Mouse (Mus musculus) embryonic facial prominence, embryonic 11.5 days (tissue): ENCODE data around the gene Ceacam1. TPM values are rescaled to one million over a fixed set of nuclear protein-coding genes. Genes with fewer than 3 reads are reported as not detected.

Experiments
- ATAC-seq: fragments of 200-750 bp; cut with Nextera tagmentation; replicated peaks from 2 replicates; pipeline ENCODE4 v1.8.0; 2017; ENCODE audit warnings: low read depth; ENCODE audit not compliant: insufficient number of reproducible peaks, low FRiP score, low TSS enrichment
- DNase-seq: peaks from one replicate; pipeline ENCODE4 v3.0.0-alpha.2; 2015; ENCODE audit warnings: low spot score
- H3K27ac ChIP-seq: fragments of 300-500 bp; sonication (generic); replicated peaks from 2 replicates; pipeline ENCODE4 v1.5.1; 2014; ENCODE audit warnings: mild to moderate bottlenecking, low read depth, low read length, control low read depth
- H3K27me3 ChIP-seq: fragments of 300-500 bp; sonication (generic); 2 replicates; pipeline ENCODE4 v1.6.1; 2014; ENCODE audit warnings: mild to moderate bottlenecking, low read length, moderate library complexity, mixed read lengths; ENCODE audit not compliant: control insufficient read depth, insufficient read depth
- H3K36me3 ChIP-seq: fragments of 300-500 bp; sonication (generic); replicated peaks from 2 replicates; pipeline ENCODE4 v1.6.1; 2014; ENCODE audit warnings: low read depth, mild to moderate bottlenecking, low read length, moderate library complexity, mixed read lengths; ENCODE audit not compliant: control insufficient read depth, insufficient read depth
- H3K4me1 ChIP-seq: fragments of 300-500 bp; sonication (generic); 2 replicates; pipeline ENCODE4 v1.6.1; 2014; ENCODE audit warnings: low read length, mixed read lengths; ENCODE audit not compliant: control insufficient read depth, insufficient read depth
- H3K4me2 ChIP-seq: fragments of 300-500 bp; sonication (generic); 2 replicates; pipeline ENCODE4 v1.6.1; 2014; ENCODE audit warnings: low read depth, mild to moderate bottlenecking, control low read depth, low read length, moderate library complexity
- H3K4me3 ChIP-seq: fragments of 300-500 bp; sonication (generic); 2 replicates; pipeline ENCODE4 v1.5.1; 2014; ENCODE audit warnings: low read depth, low read length, control low read depth
- H3K9ac ChIP-seq: fragments of 300-500 bp; sonication (generic); replicated peaks from 2 replicates; pipeline ENCODE4 v1.6.1; 2014; ENCODE audit warnings: mild to moderate bottlenecking, control low read depth, low read length
- H3K9me3 ChIP-seq: fragments of 300-500 bp; sonication (generic); replicated peaks from 2 replicates; pipeline ENCODE4 v1.6.1; 2016; ENCODE audit warnings: mild to moderate bottlenecking, low read length, inconsistent platforms, mixed read lengths; ENCODE audit not compliant: control insufficient read depth
- WGBS: fragments of 180-500 bp; shearing (Covaris S2); extraction: QIAGEN DNeasy Blood & Tissue Kit; methylation state at CpG from one replicate; pipeline ENCODE4 v1.1.7; 2014; 5-methylcytosine and 5-hydroxymethylcytosine counted together
- polyA plus RNA-seq: library from polyadenylated mRNA; unstranded; fragments of >200 nt; fragmentation: Nextera tagmentation; extraction: Ambion mirVana; gene quantifications from 2 replicates; pipeline ENCODE4 v1.2.1, GENCODE M21; 2014

Gene Ceacam1
- polyA plus RNA-seq, 1 experiment from 2014 or later = 1.3 TPM

GRCm38 (mm10) chr7:25436704-25437103, 40.7 kb downstream of the Ceacam1 start:
- no peak overlapping the region for H3K4me2 ChIP-seq
- H3K9me3 ChIP-seq = no peaks in the 10 kb centered on the region
- H3K27me3 ChIP-seq = no peaks in the 10 kb centered on the region
- no peak overlapping the region for H3K27ac ChIP-seq
- ATAC-seq = no peak
- WGBS = 81% methylated on average over 2 of the region's 2 CpGs
- no peaks in the 10 kb centered on the region; the same call in 1 of the 2 replicates for H3K4me1 ChIP-seq
- DNase-seq = no peak
- no peak overlapping the region for H3K4me3 ChIP-seq
- H3K9ac ChIP-seq = no peak overlapping the region
- H3K36me3 ChIP-seq = no peaks in the 10 kb centered on the region

- ATAC-seq = no peak
- WGBS = 84% methylated on average over 6 of the region's 6 CpGs
These were observed 41.2 kb downstream of the Ceacam1 start for GRCm38 (mm10) chr7:25436226-25436625.

DNA sequence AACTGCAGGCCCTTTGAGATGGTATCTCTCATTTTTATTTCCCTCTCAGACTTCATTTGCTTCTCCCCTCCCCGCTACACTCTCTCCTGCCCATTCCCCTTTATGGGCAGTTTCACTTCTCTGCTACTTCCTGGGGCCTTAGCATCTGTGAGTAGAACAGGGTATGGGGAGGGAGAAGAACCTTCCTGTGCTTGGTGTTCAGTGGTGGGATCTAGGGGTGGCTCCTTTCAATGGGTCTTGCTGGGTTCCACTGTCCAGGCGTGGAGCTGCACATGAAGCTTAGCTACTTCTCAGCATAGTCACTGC, 41.9 kb downstream of the Ceacam1 start:
- ATAC-seq (no peak), DNase-seq (no peak)
- WGBS = 96% methylated on average over 2 of the region's 2 CpGs
- Histone ChIP-seq H3K27me3 (no peaks in the 10 kb centered on the region), H3K27ac (no peak overlapping the region), H3K9ac (no peak overlapping the region), H3K4me2 (no peak overlapping the region), H3K36me3 (no peaks in the 10 kb centered on the region), H3K4me1 (no peaks in the 10 kb centered on the region; the same call in 1 of the 2 replicates), H3K4me3 (no peak overlapping the region), H3K9me3 (no peaks in the 10 kb centered on the region)

More at GRCm38 (mm10) chr7:25436226-25436625, 41.2 kb downstream of the Ceacam1 start:
- no peak overlapping the region for H3K4me3 ChIP-seq
- H3K9ac ChIP-seq = no peak overlapping the region
- no peaks in the 10 kb centered on the region for H3K9me3 ChIP-seq
- no peaks in the 10 kb centered on the region for H3K36me3 ChIP-seq
- H3K4me2 ChIP-seq = no peak overlapping the region
- no peak overlapping the region for H3K27ac ChIP-seq
- no peaks in the 10 kb centered on the region; the same call in 1 of the 2 replicates for H3K4me1 ChIP-seq
- DNase-seq = no peak
- H3K27me3 ChIP-seq = no peaks in the 10 kb centered on the region

DNA sequence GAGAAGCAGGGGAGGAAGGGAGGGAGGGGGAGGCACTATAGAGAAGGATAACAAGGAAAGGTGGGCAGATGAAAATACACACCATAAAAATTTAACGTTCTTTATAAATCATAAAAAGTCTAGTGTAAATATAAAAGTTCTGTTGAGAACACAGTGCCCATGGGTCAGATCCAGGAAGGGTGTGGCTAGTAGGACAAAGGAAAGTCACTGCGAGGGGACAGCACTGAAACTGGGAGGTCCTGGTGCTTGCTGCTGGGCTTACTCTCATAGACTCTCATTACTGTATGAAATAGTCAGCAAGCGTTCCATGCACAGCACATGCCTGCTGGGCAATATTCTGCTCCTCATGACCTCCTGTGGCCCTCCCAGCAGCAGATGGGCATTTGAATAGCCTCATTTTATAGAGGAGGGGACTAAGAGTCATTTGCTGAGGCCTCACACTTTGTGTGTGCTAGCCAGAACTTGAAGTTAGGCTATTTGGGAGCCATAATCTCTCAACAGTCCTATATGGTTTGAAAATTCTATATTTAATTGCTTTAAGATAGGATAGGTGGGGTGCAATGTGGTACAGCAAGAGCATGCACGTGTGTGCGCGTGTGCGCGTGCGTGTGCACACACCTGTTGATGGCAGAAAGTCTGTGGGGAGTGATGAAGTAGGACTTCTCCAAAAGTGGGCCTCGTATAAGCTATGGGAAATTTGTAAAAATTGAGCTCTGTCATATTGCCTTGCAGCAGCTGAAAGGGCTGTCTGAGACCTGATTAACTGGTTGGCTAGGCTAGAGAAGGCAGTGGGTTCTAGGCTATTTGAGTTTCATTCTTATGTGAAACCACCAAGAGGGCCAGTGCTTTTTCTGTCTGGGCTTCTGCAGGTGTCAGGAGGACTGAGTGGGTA, 42.5 kb downstream of the Ceacam1 start:
- Histone ChIP-seq H3K36me3 (no peaks in the 10 kb centered on the region), H3K27ac (no peak overlapping the region), H3K9ac (no peak overlapping the region), H3K27me3 (no peaks in the 10 kb centered on the region), H3K4me3 (no peak overlapping the region), H3K4me1 (no peaks in the 10 kb centered on the region; the same call in 1 of the 2 replicates), H3K9me3 (no peaks in the 10 kb centered on the region), H3K4me2 (no peak overlapping the region)
- 91% methylated on average over 10 of the region's 10 CpGs for WGBS
- DNase-seq = no peak
- no peak for ATAC-seq

- Histone ChIP-seq H3K9ac (no peak overlapping the region), H3K27ac (no peak overlapping the region), H3K4me1 (no peaks in the 10 kb centered on the region; the same call in 1 of the 2 replicates), H3K4me3 (no peak overlapping the region), H3K36me3 (no peaks in the 10 kb centered on the region), H3K4me2 (no peak overlapping the region), H3K27me3 (no peaks in the 10 kb centered on the region), H3K9me3 (no peaks in the 10 kb centered on the region)
- ATAC-seq (no peak), DNase-seq (no peak)
- WGBS = 88% methylated on average over 9 of the region's 9 CpGs
These were observed 43.4 kb downstream of the Ceacam1 start for GRCm38 (mm10) chr7:25433781-25434560.

DNA sequence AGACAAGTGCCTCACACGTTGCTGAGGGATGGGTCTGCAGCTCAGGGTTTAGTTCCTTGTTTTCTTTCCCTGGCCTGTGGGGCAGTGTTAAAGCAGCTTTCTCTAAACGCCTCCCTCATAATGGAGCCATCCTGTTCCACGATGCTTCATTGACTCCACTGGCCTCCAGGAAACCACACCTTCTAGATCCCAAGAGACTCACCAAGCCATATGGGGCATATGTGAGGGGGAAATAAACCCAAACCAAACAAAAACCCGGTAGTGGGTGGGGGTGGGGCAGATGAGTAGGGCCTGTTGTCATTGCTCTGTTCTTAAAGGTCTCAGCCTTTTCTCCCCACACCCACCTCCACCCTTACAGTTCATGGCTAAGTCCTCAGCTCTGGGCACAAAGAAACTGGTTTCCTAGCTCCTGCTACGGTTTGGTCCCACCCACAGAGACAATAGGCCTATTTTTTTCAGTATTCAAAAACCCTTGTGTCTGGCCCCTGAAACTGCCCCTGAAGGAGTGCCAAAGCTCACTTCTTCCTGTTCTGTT, 44.3 kb downstream of the Ceacam1 start:
- DNase-seq = no peak
- no peak overlapping the region for H3K4me2 ChIP-seq
- 4% methylated on average over 5 of the region's 5 CpGs for WGBS
- no peak overlapping the region for H3K4me3 ChIP-seq
- H3K9ac ChIP-seq = no peak overlapping the region
- ATAC-seq = no peak
- H3K36me3 ChIP-seq = no peaks in the 10 kb centered on the region
- H3K9me3 ChIP-seq = no peaks in the 10 kb centered on the region
- H3K4me1 ChIP-seq = no peaks in the 10 kb centered on the region; the same call in 1 of the 2 replicates
- H3K27ac ChIP-seq = no peak overlapping the region
- H3K27me3 ChIP-seq = no peaks in the 10 kb centered on the region

- WGBS = 89% methylated on average over 6 of the region's 6 CpGs
- Histone ChIP-seq H3K9ac (no peak overlapping the region), H3K4me2 (no peak overlapping the region), H3K4me1 (no peaks in the 10 kb centered on the region; the same call in 1 of the 2 replicates), H3K36me3 (no peaks in the 10 kb centered on the region), H3K4me3 (no peak overlapping the region), H3K9me3 (no peaks in the 10 kb centered on the region), H3K27ac (no peak overlapping the region), H3K27me3 (no peaks in the 10 kb centered on the region)
- DNase-seq (no peak), ATAC-seq (no peak)
These were observed 45.0 kb downstream of the Ceacam1 start for GRCm38 (mm10) chr7:25432381-25432780.
